Mouse (Mus musculus): Measurements from ENCODE around the gene Ube2c. TPM values are rescaled to one million over a fixed set of nuclear protein-coding genes. Genes with fewer than 3 reads are reported as not detected.

Ube2c gene
- polyA plus RNA-seq, 1 experiment: 3.0 TPM

DNA sequence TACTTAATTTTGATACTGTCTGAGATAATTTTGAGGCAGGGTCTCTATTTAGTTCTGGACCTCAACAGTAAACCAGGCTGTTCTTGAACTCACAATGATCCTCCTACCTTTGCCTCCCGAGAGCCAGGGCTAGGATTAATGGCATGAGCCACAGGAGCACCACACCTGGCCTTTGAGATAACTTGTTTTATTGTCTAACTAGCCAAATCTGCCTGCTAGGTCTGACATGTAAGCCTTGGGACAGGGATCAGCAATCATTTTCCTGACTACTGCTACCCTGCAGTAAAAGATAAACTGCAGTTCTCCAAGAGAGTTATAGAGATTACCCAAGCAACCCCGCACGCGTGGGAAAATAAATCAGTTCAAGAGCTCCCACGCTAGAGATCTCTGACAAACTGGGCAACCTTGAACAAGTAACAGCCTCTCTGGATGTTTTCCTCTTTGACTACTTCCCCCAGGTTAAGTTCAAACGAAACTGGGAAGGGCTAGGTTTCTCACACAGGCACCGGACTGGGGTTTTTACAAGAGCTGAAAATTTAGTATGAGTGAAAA lies 15.2 kb downstream of the Ube2c start:
- no peak for TF ChIP-seq POLR2A (IDR thresholded peaks at IDR 0.05; ENCODE audit: extremely low read depth, insufficient read depth, low read length)
- TF ChIP-seq CTCF (IDR thresholded peaks at IDR 0.05; ENCODE audit: extremely low read depth, insufficient read depth, low read length): no peak
- no peaks in the 10 kb centered on the region for H3K4me1 ChIP-seq (ENCODE audit: control insufficient read depth, insufficient read depth, low read length)
- H3K27ac ChIP-seq (ENCODE audit: insufficient read depth, low read length): peak overlapping the region; percentile 95
- peak overlapping the region; percentile 74 for H3K4me3 ChIP-seq (ENCODE audit: insufficient read depth, low read length)

DNA sequence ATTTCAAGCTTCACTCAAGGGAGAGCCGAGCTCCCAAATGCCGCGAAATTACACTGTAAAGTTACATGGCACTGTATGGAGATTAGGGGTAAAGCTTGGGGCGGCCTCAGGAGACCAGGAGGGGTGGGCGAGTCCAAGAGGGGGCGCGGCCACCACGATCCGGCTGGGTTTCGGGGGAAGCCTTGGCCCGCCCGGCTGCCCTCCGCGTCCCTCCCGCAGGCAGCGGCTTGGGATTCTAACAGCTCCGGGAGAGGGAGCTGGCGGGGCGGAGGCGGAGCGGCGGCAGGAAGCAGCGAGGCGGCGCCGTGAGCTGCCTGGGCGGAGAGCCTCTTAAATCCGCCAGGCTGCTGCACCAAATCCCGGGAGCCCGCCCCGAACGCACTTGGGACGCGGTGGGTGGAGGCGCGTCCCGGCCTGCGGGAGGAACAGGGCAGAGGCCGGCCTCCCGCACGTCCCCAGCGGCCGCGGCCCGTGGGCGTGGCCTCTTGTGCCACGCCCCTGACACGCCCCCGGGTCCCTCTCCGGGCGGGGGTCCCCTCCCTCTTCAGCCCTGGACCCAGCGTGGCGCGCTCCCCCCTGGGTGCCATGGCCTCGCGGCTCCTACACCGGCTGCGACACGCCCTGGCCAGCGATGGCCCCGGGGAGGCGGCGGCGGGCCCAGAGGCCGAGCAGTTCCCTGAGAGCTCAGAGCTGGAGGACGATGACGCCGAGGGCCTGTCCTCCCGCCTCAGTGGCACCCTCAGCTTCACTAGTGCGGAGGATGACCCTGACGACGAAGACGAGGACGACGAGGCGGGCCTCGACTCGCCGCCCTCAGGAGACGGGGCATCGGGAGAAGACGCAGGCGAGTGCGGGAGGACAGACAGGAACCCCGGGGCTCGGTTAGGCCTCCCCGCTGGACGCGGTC lies 16.0 kb downstream of the Ube2c start, which contains the start of gene Snx21:
Gene Snx21, plus strand, starts transcription at position 343 of the 907 bp plus-strand sequence.
- peak; percentile 59; the same call in 1 of the 2 replicates for TF ChIP-seq POLR2A (IDR thresholded peaks at IDR 0.05; ENCODE audit: extremely low read depth, insufficient read depth, low read length)
- TF ChIP-seq CTCF (IDR thresholded peaks at IDR 0.05; ENCODE audit: extremely low read depth, insufficient read depth, low read length): no peak
- H3K4me1 ChIP-seq (ENCODE audit: control insufficient read depth, insufficient read depth, low read length): no peaks in the 10 kb centered on the region
- peak within 1 kb of the TSS; percentile 95 for H3K27ac ChIP-seq (ENCODE audit: insufficient read depth, low read length)
- peak within 1 kb of the TSS; percentile 74 for H3K4me3 ChIP-seq (ENCODE audit: insufficient read depth, low read length)

DNA sequence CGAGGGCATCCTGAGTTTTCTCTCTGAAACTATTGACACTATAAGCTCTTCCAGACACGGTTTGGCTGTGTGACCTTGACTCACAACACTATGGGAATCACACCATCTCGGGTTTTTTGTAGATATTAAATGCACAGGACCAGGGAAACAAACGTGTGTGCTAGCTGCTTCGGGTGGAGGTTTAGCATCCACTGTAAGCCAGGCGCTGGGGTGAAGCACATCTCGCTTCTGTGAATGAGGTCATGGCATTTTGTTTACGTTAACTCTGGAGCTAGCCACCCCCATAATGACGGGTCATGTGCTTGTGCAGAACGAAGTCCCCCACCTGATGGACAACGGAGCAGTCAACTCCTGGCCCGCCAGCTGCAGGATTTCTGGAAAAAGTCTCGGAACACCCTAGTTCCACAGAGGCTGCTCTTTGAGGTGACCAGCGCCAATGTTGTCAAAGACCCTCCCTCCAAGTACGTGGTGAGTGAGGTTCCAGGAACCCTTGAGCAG lies 16.7 kb downstream of the Ube2c start:
- TF ChIP-seq POLR2A (IDR thresholded peaks at IDR 0.05; ENCODE audit: extremely low read depth, insufficient read depth, low read length) (no peak), CTCF (IDR thresholded peaks at IDR 0.05; ENCODE audit: extremely low read depth, insufficient read depth, low read length) (no peak)
- peak overlapping the region; percentile 95 for H3K27ac ChIP-seq (ENCODE audit: insufficient read depth, low read length)
- H3K4me1 ChIP-seq (ENCODE audit: control insufficient read depth, insufficient read depth, low read length): no peaks in the 10 kb centered on the region
- H3K4me3 ChIP-seq (ENCODE audit: insufficient read depth, low read length): peak overlapping the region; percentile 74

DNA sequence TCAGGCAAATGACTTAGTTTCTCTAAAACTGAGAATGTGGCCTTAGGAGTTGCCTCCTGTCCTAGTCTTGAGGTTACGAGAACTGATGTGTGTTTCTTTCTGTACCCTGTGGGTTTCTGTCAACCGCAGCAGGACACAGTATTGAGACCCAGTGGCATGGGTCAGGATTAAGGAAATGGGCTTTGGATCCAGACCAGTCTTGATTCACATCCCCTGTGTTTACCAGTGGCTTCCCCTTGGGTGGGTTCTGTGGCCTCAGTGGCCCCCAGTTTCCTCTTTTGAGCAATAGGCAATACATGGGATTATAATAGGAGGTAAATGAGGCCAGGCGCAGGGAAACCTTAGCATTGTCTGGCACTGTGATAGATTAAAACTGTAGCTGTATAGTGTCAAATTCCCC lies 17.3 kb downstream of the Ube2c start:
- TF ChIP-seq POLR2A (IDR thresholded peaks at IDR 0.05; ENCODE audit: extremely low read depth, insufficient read depth, low read length) (no peak), CTCF (IDR thresholded peaks at IDR 0.05; ENCODE audit: extremely low read depth, insufficient read depth, low read length) (no peak)
- peak overlapping the region; percentile 74; the same call in 1 of the 2 replicates for H3K4me3 ChIP-seq (ENCODE audit: insufficient read depth, low read length)
- no peaks in the 10 kb centered on the region for H3K4me1 ChIP-seq (ENCODE audit: control insufficient read depth, insufficient read depth, low read length)
- H3K27ac ChIP-seq (ENCODE audit: insufficient read depth, low read length): 0 out of 2 replicates have a peak overlapping the region, but pooled peaks have one; percentile 5

DNA sequence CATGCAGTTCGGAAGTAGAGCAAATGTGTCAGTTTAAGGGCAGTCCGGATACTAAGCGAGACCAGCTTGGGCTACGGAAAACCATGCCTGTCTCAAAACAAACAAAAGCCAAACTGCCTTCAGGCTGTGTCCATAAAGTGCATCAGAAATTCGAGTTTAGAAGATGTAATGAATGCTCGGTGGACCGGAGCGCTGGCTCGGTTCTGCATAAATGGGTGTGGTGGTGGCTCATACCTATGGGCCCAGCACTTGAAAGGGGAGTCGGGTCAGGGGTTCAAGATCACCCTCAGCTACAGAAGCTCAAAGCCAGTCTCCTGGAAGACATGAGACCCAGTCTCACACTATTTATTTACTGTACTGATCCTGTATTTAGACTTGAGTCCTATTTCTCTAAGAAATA lies 18.1 kb downstream of the Ube2c start:
- no peak for TF ChIP-seq POLR2A (IDR thresholded peaks at IDR 0.05; ENCODE audit: extremely low read depth, insufficient read depth, low read length)
- TF ChIP-seq CTCF (IDR thresholded peaks at IDR 0.05; ENCODE audit: extremely low read depth, insufficient read depth, low read length): no peak
- peak overlapping the region; percentile 3; the same call in 1 of the 2 replicates for H3K4me3 ChIP-seq (ENCODE audit: insufficient read depth, low read length)
- no peak overlapping the region for H3K27ac ChIP-seq (ENCODE audit: insufficient read depth, low read length)

DNA sequence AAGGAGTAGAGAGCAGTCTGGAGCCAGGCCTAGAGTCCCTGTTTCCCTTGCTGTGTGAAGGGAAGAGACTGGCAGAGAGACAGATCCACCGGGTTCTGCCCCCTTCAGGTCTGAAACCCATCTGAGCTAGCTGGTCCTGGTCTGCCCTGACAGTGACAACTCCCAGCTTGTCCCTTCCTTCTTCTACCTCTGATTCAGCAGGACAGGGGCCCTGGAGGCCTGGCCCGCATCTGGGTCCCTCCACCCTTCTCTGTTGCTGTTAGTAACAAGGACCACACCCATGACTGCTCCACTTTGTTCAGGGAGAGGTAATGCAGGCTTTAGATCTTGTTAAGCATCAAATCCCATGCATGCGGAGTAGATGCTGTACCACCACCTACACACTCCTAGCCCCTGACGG lies 18.7 kb downstream of the Ube2c start:
- H3K4me1 ChIP-seq (ENCODE audit: control insufficient read depth, insufficient read depth, low read length): no peaks in the 10 kb centered on the region
- no peak overlapping the region; the same call in 1 of the 2 replicates for H3K4me3 ChIP-seq (ENCODE audit: insufficient read depth, low read length)
- H3K27ac ChIP-seq (ENCODE audit: insufficient read depth, low read length): no peak overlapping the region
- TF ChIP-seq CTCF (IDR thresholded peaks at IDR 0.05; ENCODE audit: extremely low read depth, insufficient read depth, low read length): no peak
- TF ChIP-seq POLR2A (IDR thresholded peaks at IDR 0.05; ENCODE audit: extremely low read depth, insufficient read depth, low read length): no peak

More for the DNA sequence above, 18.1 kb downstream of the Ube2c start:
- no peaks in the 10 kb centered on the region for H3K4me1 ChIP-seq (ENCODE audit: control insufficient read depth, insufficient read depth, low read length)

DNA sequence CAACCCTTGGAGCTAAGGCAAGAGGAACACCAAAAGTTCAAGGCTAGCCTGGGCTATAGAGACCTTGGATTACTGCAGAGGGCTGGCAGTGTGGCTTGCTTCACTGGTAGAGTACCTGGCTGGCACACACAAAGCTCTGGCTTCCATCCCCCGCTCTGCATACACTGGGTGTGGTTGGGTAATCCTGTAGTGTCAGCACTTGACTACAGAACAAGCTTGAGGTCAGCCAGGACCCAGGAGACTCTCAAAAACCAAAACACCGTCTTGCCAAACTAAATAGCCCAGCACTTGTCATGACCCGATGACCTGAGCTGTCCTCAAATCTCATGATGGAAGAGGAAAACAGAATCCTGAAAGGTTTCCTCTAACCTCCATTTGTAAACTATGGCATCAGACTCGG lies 20.8 kb downstream of the Ube2c start:
- H3K27ac ChIP-seq (ENCODE audit: insufficient read depth, low read length): no peak overlapping the region
- no peak for TF ChIP-seq CTCF (IDR thresholded peaks at IDR 0.05; ENCODE audit: extremely low read depth, insufficient read depth, low read length)
- no peak for TF ChIP-seq POLR2A (IDR thresholded peaks at IDR 0.05; ENCODE audit: extremely low read depth, insufficient read depth, low read length)
- no peaks in the 10 kb centered on the region for H3K4me1 ChIP-seq (ENCODE audit: control insufficient read depth, insufficient read depth, low read length)
- no peak overlapping the region for H3K4me3 ChIP-seq (ENCODE audit: insufficient read depth, low read length)

DNA sequence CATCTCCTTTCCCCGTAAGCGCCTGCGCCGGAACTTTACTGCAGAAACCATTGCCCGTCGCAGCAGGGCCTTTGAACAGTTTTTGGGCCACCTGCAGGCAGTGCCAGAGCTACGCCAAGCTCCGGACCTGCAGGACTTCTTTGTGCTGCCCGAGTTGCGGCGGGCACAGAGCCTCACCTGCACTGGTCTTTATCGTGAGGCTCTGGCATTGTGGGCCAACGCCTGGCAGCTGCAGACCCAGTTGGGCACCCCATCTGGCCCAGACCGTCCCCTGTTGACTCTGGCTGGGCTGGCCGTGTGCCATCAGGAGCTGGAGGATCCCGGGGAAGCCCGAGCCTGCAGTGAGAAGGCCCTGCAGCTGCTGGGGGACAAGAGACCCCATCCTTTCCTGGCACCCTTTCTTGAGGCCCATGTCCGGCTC lies 22.2 kb downstream of the Ube2c start:
- Histone ChIP-seq H3K4me3 (ENCODE audit: insufficient read depth, low read length) (no peak overlapping the region), H3K27ac (ENCODE audit: insufficient read depth, low read length) (no peak overlapping the region), H3K4me1 (ENCODE audit: control insufficient read depth, insufficient read depth, low read length) (no peaks in the 10 kb centered on the region)
- TF ChIP-seq CTCF (IDR thresholded peaks at IDR 0.05; ENCODE audit: extremely low read depth, insufficient read depth, low read length): no peak

DNA sequence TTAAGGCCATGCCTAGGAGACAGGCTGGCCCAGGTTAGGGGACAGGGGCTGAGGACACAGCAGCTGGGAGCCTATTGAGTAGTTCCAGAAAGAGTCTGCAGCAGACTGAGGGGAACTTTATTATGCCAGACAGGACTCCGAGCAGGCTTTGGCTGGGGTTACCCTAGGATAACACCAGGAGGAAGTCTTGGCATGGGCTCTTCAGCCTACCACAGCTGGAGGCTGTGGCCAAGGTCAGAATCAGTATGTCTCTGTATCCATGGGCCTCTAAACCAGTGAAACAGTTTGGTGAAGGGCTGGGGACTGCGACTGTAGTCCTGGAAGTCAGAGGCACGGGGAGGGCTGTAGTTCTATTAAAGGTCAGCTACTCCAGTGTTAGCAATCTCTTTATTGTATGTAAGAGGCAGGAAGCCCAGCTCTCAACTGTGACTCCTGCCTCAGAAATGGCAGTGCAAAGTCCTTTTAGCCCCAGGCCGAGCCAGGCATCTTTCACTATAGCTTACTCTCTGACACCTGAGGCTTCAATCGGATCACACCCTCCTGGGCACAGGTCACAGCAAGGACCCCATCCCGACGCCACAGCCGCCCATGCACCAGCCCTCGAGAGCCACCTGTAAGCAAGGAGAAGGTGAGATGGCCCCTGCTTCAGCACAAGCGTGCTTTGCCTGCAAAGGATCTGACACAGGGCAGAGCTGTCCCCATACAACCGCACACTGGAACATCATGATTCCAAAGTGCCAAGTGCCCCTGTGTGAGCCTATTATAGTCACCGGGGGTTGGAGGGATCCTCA lies 22.9 kb downstream of the Ube2c start:
- H3K27ac ChIP-seq (ENCODE audit: insufficient read depth, low read length): no peak overlapping the region
- TF ChIP-seq CTCF (IDR thresholded peaks at IDR 0.05; ENCODE audit: extremely low read depth, insufficient read depth, low read length): no peak
- no peak for TF ChIP-seq POLR2A (IDR thresholded peaks at IDR 0.05; ENCODE audit: extremely low read depth, insufficient read depth, low read length)
- H3K4me3 ChIP-seq (ENCODE audit: insufficient read depth, low read length): no peak overlapping the region
- no peaks in the 10 kb centered on the region for H3K4me1 ChIP-seq (ENCODE audit: control insufficient read depth, insufficient read depth, low read length)
